Mouse (Mus musculus) cerebellum, adult 11 months (tissue): Measurements from ENCODE around the gene Olfr484.
"Not testable (repeated sequence)": the region's sequence is repeated elsewhere in the genome, so short reads cannot be mapped to it uniquely, and the experiment has no call there.

Experiments
- DNase-seq: peaks from one replicate; pipeline ENCODE4 v3.0.0; 2022

The Olfr484 gene

GRCm38 (mm10) chr7:108127349-108127748 lies at the start of gene Olfr484:
TSS of gene Olfr484 (minus strand) at chr7:108127449.
- no peak for DNase-seq

GRCm38 (mm10) chr7:108172642-108173041 lies 45.4 kb upstream of the Olfr484 start, which contains the start of gene Olfr486:
TSS of gene Olfr486 (minus strand) at chr7:108172742.
- DNase-seq, result not testable (repeated sequence)

- DNase-seq, result no peak
Measured at GRCm38 (mm10) chr7:108159771-108160170, 32.5 kb upstream of the Olfr484 start, which contains the start of gene Olfr485. TSS of gene Olfr485 (minus strand) at chr7:108159871.

GRCm38 (mm10) chr7:108121416-108121815 lies 5.8 kb downstream of the Olfr484 start:
- DNase-seq, result no peak

GRCm38 (mm10) chr7:108120681-108121080 lies 6.6 kb downstream of the Olfr484 start:
- DNase-seq, result no peak

GRCm38 (mm10) chr7:108100549-108100948 lies 26.7 kb downstream of the Olfr484 start, which contains the start of gene Olfr483:
TSS of gene Olfr483 (plus strand) at chr7:108100849.
- DNase-seq, result no peak

GRCm38 (mm10) chr7:108097486-108097885 lies 29.8 kb downstream of the Olfr484 start, which contains the start of gene Olfr482:
TSS of gene Olfr482 (minus strand) at chr7:108097586.
- DNase-seq, result no peak

- DNase-seq, result no peak
Measured at GRCm38 (mm10) chr7:108079555-108079954, 47.7 kb downstream of the Olfr484 start, which contains the start of gene Olfr481. TSS of gene Olfr481 (plus strand) at chr7:108079855.
